Mouse (Mus musculus) embryo, embryonic 9.5 days (tissue): ENCODE results near the gene Prdm13.

Source experiments
- DNase-seq: peaks from one replicate; pipeline ENCODE4 v3.0.0-alpha.2; 2017; ENCODE audit errors: extremely low spot score

Prdm13 gene

DNA sequence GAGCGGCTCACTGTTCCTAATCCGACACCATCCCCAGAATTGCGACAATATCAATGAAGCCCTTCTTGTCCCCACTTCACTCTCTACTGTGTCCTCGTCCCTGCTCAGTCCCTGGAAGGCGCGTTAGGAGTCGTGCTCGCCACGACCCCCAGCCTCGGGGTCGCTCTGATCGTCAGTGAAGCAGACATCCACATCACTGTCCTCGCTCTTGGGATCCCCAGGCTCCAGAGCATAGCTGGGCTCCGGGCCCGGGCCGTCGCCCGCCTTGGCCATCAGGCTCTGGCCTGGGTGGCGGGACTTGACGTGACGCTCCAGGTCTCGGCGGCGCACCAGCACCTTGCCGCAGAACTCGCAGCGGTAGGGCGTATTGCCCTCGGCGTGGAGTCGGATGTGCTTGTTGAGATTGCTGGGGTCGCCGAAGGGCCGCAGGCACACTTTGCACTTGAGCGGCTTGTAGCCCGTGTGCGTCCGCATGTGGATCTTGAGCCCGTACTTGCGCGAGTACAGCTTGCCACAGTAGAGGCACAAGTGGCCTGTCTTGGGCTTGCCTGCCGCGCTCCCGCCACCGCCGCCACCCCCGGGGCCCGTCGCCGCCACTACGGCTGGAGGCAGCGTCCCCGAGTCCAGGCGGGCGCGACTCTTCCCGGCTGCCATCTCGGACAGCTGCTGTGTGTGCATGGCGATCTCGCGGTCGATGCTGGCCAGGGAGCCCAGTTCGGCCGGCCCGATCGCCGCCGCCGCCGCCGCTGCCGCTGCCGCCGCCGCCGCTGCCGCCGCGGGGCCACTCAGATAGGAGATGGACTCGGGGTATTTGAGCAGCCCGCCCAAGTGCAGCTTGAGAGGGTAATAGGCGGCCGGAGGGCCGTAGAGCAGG, 7.4 kb downstream of the Prdm13 start:
- peak; percentile 55 for DNase-seq

DNA sequence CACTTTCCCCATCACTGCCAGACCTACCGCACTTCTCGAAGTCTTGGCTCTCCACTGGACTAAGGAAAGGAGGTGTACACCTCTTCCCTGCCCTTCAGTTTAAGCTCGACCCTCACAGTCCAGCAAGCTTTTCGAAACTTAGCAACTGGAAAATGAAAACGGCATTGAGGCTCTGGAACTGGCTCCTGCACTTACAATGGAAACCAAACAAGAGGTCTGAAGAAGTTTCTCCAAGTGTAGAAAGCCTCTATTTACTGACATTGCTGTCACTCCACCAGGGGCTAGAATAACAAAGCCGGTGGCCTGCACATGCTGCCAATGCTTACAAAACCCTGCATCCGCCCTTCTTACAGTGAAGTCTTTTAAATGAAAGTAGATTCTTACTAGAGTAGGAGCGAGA, 11.1 kb downstream of the Prdm13 start:
- DNase-seq: peak; percentile 19

DNA sequence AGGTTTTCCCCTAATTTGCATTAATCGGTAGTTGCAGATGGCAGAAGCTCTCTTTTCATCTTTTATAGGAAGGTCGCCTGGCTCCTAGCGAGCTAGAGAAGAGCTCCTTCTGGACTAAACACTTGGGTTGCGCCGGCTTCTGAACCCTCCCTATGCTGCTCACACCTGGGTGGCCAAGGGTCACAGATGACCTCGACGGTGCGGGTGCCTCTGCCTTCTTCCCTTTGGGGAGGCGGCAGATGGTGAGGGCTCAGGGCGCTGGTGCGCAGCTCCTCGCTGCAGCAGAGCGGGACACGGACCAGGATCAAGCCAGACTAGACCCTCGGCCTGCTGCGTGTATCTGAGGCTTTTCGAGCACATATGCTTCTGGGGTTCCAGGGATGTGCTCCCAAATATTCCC, 11.7 kb downstream of the Prdm13 start:
- DNase-seq: peak; percentile 42

DNA sequence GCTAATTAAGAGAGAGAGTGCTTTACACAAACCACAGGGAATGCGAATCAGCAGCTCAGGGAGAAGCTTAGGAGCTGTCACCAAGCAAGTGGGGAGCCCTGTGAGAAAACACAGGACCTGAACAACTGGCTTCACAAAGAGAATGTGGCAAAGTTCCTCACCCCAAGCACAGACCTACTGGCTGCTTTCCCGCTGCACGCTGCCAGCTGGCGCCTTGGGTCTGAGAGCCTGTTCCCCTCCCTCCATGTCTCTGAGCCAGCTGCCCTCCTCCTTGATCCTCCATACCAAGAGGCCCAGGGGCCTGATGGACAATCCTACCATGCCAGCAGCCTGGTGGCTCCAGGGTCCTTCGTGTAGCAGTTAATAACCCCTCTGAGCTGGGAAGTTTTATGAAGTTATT, 19.8 kb downstream of the Prdm13 start:
- no peak for DNase-seq

DNA sequence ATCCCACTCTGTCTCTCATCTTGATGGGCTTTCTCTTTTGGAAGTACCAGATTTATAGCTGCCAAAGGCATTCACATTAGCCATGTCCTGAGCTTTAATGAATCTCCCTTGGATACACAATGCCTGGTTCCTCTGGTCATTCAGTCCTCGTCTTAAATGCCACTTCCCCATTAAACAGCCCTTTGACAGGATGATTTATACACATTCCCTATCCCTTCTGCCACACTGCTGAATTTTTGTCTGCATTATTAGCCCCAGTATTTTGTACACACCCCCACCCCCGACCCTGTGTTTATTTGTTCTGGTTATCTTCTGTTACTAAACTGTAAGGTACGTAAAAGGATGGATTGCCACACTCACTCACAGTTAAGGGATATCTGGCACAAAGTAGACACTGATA, 27.6 kb downstream of the Prdm13 start:
- DNase-seq: no peak

DNA sequence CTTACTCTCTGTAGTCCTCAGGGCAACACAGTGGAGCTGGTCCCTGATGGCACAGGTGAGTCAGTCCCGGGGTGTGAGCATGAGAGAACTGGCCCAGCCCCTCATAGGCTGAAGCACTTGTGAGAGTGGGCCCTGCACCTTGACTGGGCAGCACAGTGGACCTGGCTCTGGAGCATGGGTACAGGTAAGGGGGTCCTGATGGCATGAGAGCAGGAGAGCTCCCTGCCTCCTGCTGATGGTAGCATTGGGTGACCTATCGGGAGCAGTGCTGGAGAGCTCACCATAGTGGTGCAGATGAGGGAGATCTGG, 56.5 kb downstream of the Prdm13 start:
- DNase-seq: no peak

DNA sequence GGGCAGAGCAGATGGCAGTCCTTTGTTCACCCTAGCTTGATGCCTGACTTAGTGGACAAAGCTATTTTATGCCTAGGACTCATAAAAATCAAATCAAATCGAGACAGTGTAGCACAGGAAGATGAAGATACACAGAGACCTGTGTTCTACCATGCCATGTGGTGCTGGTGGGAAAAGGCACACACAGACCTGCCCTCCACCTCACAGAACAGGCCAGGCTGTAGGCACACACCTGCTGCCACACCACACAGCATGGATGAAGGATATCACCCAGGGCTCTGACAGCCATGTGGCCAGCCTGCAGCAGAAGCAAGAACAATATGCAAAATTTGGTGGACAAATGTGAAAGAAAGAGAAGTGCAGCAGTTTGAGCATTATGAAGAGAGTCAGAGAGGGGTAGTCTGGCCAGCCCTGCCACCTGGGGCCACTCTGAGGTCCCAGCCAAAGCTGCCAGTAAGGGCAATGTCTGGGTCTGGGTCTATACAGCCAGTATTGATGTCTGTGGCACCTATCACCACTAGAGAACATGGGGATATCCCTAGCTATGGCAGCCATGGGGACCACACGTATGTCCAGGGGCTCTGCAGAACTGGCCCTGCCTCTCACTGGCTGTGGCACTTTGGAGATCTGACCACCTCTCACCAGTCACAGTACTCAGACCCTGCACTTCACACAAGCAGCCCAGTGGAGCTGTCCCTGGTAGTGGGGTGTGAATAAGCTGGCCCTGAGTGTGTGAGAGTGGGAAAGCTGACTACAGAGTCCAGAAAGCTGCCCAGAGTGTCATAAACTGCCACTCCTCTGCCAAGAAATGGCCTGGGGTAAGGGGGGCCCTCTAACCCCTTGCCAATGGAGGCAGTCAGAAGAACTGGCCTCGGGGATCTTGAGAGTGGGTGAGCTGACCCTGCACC, 57.1 kb downstream of the Prdm13 start:
- DNase-seq: no peak
